Mouse (Mus musculus) limb, embryonic 14.5 days (tissue): ENCODE measurements around the gene Olfr1093. TPM values are rescaled to one million over a fixed set of nuclear protein-coding genes. Genes with fewer than 3 reads are reported as not detected.

Experiments used
- ATAC-seq: fragments of 200-750 bp; cut with Nextera tagmentation; 2 replicates; pipeline ENCODE4 v1.8.0; 2017; ENCODE audit warnings: low read depth, moderate number of reproducible peaks, moderate TSS enrichment; ENCODE audit not compliant: low FRiP score
- DNase-seq: peaks from one replicate; pipeline ENCODE4 v3.0.0-alpha.2; 2015; ENCODE audit warnings: low spot score
- H3K27ac ChIP-seq: fragments of 300-500 bp; sonication (generic); replicated peaks from 2 replicates; pipeline ENCODE4 v1.5.1; 2014; ENCODE audit warnings: low read depth, mild to moderate bottlenecking, low read length, moderate library complexity, mixed read lengths
- H3K27me3 ChIP-seq: fragments of 300-500 bp; sonication (generic); 2 replicates; pipeline ENCODE4 v1.6.1; 2014; ENCODE audit warnings: low read length, mixed read lengths; ENCODE audit not compliant: control insufficient read depth, insufficient read depth
- H3K36me3 ChIP-seq: fragments of 300-500 bp; sonication (generic); 2 replicates; pipeline ENCODE4 v1.6.1; 2014; ENCODE audit warnings: mild to moderate bottlenecking, low read length, moderate library complexity, mixed read lengths; ENCODE audit not compliant: control insufficient read depth, insufficient read depth
- H3K4me1 ChIP-seq: fragments of 300-500 bp; sonication (generic); 2 replicates; pipeline ENCODE4 v1.6.1; 2014; ENCODE audit warnings: antibody characterized with exemption, low read length, mixed read lengths; ENCODE audit not compliant: control insufficient read depth, insufficient read depth
- H3K4me2 ChIP-seq: fragments of 300-500 bp; sonication (generic); replicated peaks from 2 replicates; pipeline ENCODE4 v1.6.1; 2014; ENCODE audit warnings: low read depth, mild to moderate bottlenecking, low read length, moderate library complexity; ENCODE audit not compliant: severe bottlenecking
- H3K4me3 ChIP-seq: fragments of 300-500 bp; sonication (generic); replicated peaks from 2 replicates; pipeline ENCODE4 v1.5.1; 2014; ENCODE audit warnings: low read length
- H3K9ac ChIP-seq: fragments of 300-500 bp; sonication (generic); 2 replicates; pipeline ENCODE4 v1.6.1; 2014; ENCODE audit warnings: mild to moderate bottlenecking, low read depth, low read length, moderate library complexity; ENCODE audit not compliant: severe bottlenecking
- H3K9me3 ChIP-seq: fragments of 300-500 bp; sonication (generic); 2 replicates; pipeline ENCODE4 v1.6.1; 2016; ENCODE audit warnings: low read length; ENCODE audit not compliant: control insufficient read depth
- POLR2A ChIP-seq: fragments of 200-500 bp; IDR thresholded peaks from 2 replicates; pipeline ENCODE4 v1.8.0; 2012; ENCODE audit warnings: inconsistent platforms, mild to moderate bottlenecking, moderate library complexity, borderline replicate concordance; ENCODE audit not compliant: insufficient read depth, insufficient read length; ENCODE audit errors: extremely low read depth
- whole genome bisulfite sequencing: fragments of 180-500 bp; shearing (Covaris S2); extraction: QIAGEN DNeasy Blood & Tissue Kit; methylation state at CpG from one replicate; pipeline ENCODE4 v1.1.7; 2014; 5-methylcytosine and 5-hydroxymethylcytosine counted together
- polyA plus RNA-seq, 2 experiments: library from polyadenylated mRNA; depleted of rRNA in 1 of 2; stranded (reverse) in 1 of 2; unstranded in 1 of 2; fragments of >200 nt; fragmentation: Nextera tagmentation in 1 of 2; extraction: Ambion mirVana in 1 of 2; gene quantifications; 2 replicates each; pipeline versions ENCODE4 v1.2.1 to v1.2.3; 2012 to 2014

The Olfr1093 gene
- polyA plus RNA-seq (2012; rRNA removed) (not detected in 2 replicates), polyA plus RNA-seq (2014; fragmentation: Nextera tagmentation; extraction: Ambion mirVana) (not detected in 2 replicates)

GRCm38 (mm10) chr2:86782179-86782578 lies at the start of gene Olfr1093:
Olfr1093 (plus strand) TSS chr2:86782479.
- WGBS = 80% methylated on average over 2 of the region's 2 CpGs
- ATAC-seq (no peak), DNase-seq (no peak)
- Histone ChIP-seq H3K9ac (no peak within 1 kb of the TSS), H3K27ac (no peak within 1 kb of the TSS), H3K27me3 (no peaks in the 10 kb centered on the region), H3K4me3 (no peak within 1 kb of the TSS), H3K9me3 (no peaks in the 10 kb centered on the region), H3K36me3 (no peaks in the 10 kb centered on the region), H3K4me1 (no peaks in the 10 kb centered on the region), H3K4me2 (no peak within 1 kb of the TSS)
- TF ChIP-seq POLR2A = no peak

- H3K9ac ChIP-seq = no peak within 1 kb of the TSS
- no peak for ATAC-seq
Observed at GRCm38 (mm10) chr2:86733601-86734000, 48.7 kb upstream of the Olfr1093 start, which contains the start of gene Olfr1089. Olfr1089 (minus strand) TSS chr2:86733701.

DNA sequence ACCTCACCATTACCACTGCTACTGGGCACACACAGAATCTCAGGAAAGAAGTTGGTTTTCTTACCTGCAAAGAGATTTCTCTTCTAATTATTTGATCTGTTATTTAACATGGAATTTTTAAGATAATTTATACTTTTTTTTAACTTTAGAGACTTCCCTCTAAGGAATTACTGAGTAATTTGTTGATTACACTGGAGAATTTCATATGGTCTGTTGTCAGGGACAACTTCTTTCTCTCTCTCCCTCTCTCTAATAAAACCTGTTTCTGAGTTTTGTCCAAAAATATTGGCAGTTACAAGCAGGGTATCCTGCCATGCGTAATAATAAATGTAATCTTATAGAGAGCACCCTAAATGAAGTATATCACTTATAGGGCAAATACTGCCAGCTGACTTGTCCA lies 23.4 kb upstream of the Olfr1093 start, which contains the start of gene Olfr1090:
Gene Olfr1090 (minus strand): TSS at position 101 of the 400 bp plus-strand sequence.
- DNase-seq (no peak), ATAC-seq (no peak)
- no peaks in the 10 kb centered on the region for H3K36me3 ChIP-seq
- 82% methylated on average over 1 of the region's 1 CpGs for WGBS
- H3K27me3 ChIP-seq = no peaks in the 10 kb centered on the region
- TF ChIP-seq POLR2A = no peak
- H3K4me2 ChIP-seq = no peak within 1 kb of the TSS
- H3K4me3 ChIP-seq = no peak within 1 kb of the TSS
- H3K4me1 ChIP-seq = no peaks in the 10 kb centered on the region
- no peak within 1 kb of the TSS for H3K9ac ChIP-seq
- H3K9me3 ChIP-seq = no peaks in the 10 kb centered on the region
- H3K27ac ChIP-seq = no peak within 1 kb of the TSS

More at GRCm38 (mm10) chr2:86733601-86734000, 48.7 kb upstream of the Olfr1093 start, which contains the start of gene Olfr1089:
- no peak within 1 kb of the TSS for H3K27ac ChIP-seq
- no peaks in the 10 kb centered on the region for H3K4me1 ChIP-seq
- H3K36me3 ChIP-seq = no peaks in the 10 kb centered on the region
- DNase-seq = no peak
- H3K27me3 ChIP-seq = no peaks in the 10 kb centered on the region
- H3K9me3 ChIP-seq = no peaks in the 10 kb centered on the region
- no peak within 1 kb of the TSS for H3K4me2 ChIP-seq
- H3K4me3 ChIP-seq = no peak within 1 kb of the TSS
- no peak for TF ChIP-seq POLR2A

DNA sequence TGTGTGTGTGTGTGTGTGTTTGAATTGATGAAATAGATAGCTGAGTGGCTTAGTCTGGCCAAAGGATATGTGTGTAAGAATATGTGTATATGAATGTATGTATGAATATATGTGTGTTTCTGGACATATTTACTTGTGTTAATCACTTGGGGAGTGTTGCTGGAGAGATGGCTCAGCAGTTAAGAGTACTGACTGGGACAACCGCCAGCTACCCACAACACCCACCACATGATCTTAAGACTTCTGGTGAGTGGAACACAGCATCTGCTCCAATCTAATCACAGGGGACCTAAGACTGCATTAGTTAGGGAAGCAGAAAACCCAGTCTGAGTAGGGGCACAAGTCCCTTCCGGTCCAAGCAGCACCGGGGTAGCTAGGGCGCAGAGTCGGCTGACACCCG lies 21.2 kb upstream of the Olfr1093 start:
- Histone ChIP-seq H3K27ac (no peak overlapping the region), H3K9me3 (no peaks in the 10 kb centered on the region), H3K4me3 (no peak overlapping the region), H3K27me3 (no peaks in the 10 kb centered on the region), H3K4me1 (no peaks in the 10 kb centered on the region), H3K36me3 (no peaks in the 10 kb centered on the region), H3K4me2 (no peak overlapping the region), H3K9ac (no peak overlapping the region)
- 97% methylated on average over 6 of the region's 6 CpGs for WGBS
- ATAC-seq (no peak), DNase-seq (no peak)
- no peak for TF ChIP-seq POLR2A

- Histone ChIP-seq H3K9me3 (no peaks in the 10 kb centered on the region), H3K4me2 (no peak within 1 kb of the TSS), H3K4me3 (no peak within 1 kb of the TSS), H3K36me3 (no peaks in the 10 kb centered on the region), H3K27me3 (no peaks in the 10 kb centered on the region), H3K27ac (no peak within 1 kb of the TSS), H3K9ac (no peak within 1 kb of the TSS), H3K4me1 (no peaks in the 10 kb centered on the region)
- TF ChIP-seq POLR2A = no peak
- DNase-seq (no peak), ATAC-seq (no peak)
Observed at GRCm38 (mm10) chr2:86809918-86810317, 27.6 kb downstream of the Olfr1093 start, which contains the start of gene Olfr141. Olfr141 (minus strand) TSS chr2:86810018.

DNA sequence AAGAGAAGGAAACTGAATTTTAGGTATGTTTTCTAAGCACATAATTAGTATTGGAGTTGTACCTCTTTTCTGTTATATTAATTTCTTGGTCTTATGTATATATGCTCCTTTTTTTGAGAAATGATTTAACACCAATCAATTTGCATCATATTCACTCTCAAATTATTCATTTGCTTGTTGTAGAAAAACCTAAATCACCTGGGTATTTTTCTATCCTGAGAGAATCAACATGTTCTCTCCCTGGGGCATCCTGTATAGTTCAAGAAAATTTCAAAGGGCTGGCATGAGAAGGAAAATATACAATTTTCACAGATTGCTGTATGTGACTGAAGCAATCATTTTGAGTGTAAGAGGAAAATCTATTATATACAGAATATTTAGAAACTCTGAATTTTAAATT lies 42.1 kb downstream of the Olfr1093 start, which contains the start of gene Olfr1094:
Gene Olfr1094 (plus strand): TSS at position 301 of the 400 bp plus-strand sequence.
- Histone ChIP-seq H3K36me3 (no peaks in the 10 kb centered on the region), H3K9me3 (no peaks in the 10 kb centered on the region), H3K27ac (no peak within 1 kb of the TSS), H3K4me3 (no peak within 1 kb of the TSS), H3K4me2 (no peak within 1 kb of the TSS), H3K4me1 (no peaks in the 10 kb centered on the region), H3K27me3 (no peaks in the 10 kb centered on the region), H3K9ac (no peak within 1 kb of the TSS)
- no peak for DNase-seq
- TF ChIP-seq POLR2A = no peak
- ATAC-seq = no peak

Other genes starting within 250 kb of the Olfr1093 start
- not detected in 2 replicates for gene Olfr1079, start 240.0 kb upstream of the Olfr1093 start, polyA plus RNA-seq (2012; rRNA removed)
- not detected in 2 replicates for gene Olfr1079, start 240.0 kb upstream of the Olfr1093 start, polyA plus RNA-seq (2014; fragmentation: Nextera tagmentation; extraction: Ambion mirVana)
- not detected in 2 replicates for gene Olfr1080, start 224.2 kb upstream of the Olfr1093 start, polyA plus RNA-seq (2012; rRNA removed)
- not detected in 2 replicates for gene Olfr1080, start 224.2 kb upstream of the Olfr1093 start, polyA plus RNA-seq (2014; fragmentation: Nextera tagmentation; extraction: Ambion mirVana)
- not detected in 2 replicates for gene Olfr1082, start 183.5 kb upstream of the Olfr1093 start, polyA plus RNA-seq (2012; rRNA removed)
- gene Olfr1082, start 183.5 kb upstream of the Olfr1093 start, polyA plus RNA-seq (2014; fragmentation: Nextera tagmentation; extraction: Ambion mirVana) = not detected in 2 replicates
- gene Olfr1084, start 142.8 kb upstream of the Olfr1093 start, polyA plus RNA-seq (2012; rRNA removed) = not detected in 2 replicates
- gene Olfr1084, start 142.8 kb upstream of the Olfr1093 start, polyA plus RNA-seq (2014; fragmentation: Nextera tagmentation; extraction: Ambion mirVana) = not detected in 2 replicates
- gene Olfr1085, start 120.5 kb upstream of the Olfr1093 start, polyA plus RNA-seq (2012; rRNA removed) = not detected in 2 replicates
- not detected in 2 replicates for gene Olfr1085, start 120.5 kb upstream of the Olfr1093 start, polyA plus RNA-seq (2014; fragmentation: Nextera tagmentation; extraction: Ambion mirVana)
- not detected in 2 replicates for gene Olfr1086, start 102.4 kb upstream of the Olfr1093 start, polyA plus RNA-seq (2012; rRNA removed)
- not detected in 2 replicates for gene Olfr1086, start 102.4 kb upstream of the Olfr1093 start, polyA plus RNA-seq (2014; fragmentation: Nextera tagmentation; extraction: Ambion mirVana)
- gene Olfr1087, start 84.1 kb upstream of the Olfr1093 start, polyA plus RNA-seq (2012; rRNA removed) = not detected in 2 replicates
- not detected in 2 replicates for gene Olfr1087, start 84.1 kb upstream of the Olfr1093 start, polyA plus RNA-seq (2014; fragmentation: Nextera tagmentation; extraction: Ambion mirVana)
- not detected in 2 replicates for gene Olfr1089, start 48.8 kb upstream of the Olfr1093 start, polyA plus RNA-seq (2012; rRNA removed)
- not detected in 2 replicates for gene Olfr1089, start 48.8 kb upstream of the Olfr1093 start, polyA plus RNA-seq (2014; fragmentation: Nextera tagmentation; extraction: Ambion mirVana)
- not detected in 2 replicates for gene Olfr1090, start 23.5 kb upstream of the Olfr1093 start, polyA plus RNA-seq (2012; rRNA removed)
- gene Olfr1090, start 23.5 kb upstream of the Olfr1093 start, polyA plus RNA-seq (2014; fragmentation: Nextera tagmentation; extraction: Ambion mirVana) = not detected in 2 replicates
- gene Olfr141, start 27.5 kb downstream of the Olfr1093 start, polyA plus RNA-seq (2012; rRNA removed) = not detected in 2 replicates
- not detected in 2 replicates for gene Olfr141, start 27.5 kb downstream of the Olfr1093 start, polyA plus RNA-seq (2014; fragmentation: Nextera tagmentation; extraction: Ambion mirVana)
- not detected in 2 replicates for gene Olfr1094, start 42.2 kb downstream of the Olfr1093 start, polyA plus RNA-seq (2012; rRNA removed)
- gene Olfr1094, start 42.2 kb downstream of the Olfr1093 start, polyA plus RNA-seq (2014; fragmentation: Nextera tagmentation; extraction: Ambion mirVana) = not detected in 2 replicates
- not detected in 2 replicates for gene Olfr1095, start 69.2 kb downstream of the Olfr1093 start, polyA plus RNA-seq (2012; rRNA removed)
- gene Olfr1095, start 69.2 kb downstream of the Olfr1093 start, polyA plus RNA-seq (2014; fragmentation: Nextera tagmentation; extraction: Ambion mirVana) = not detected in 2 replicates
- gene Gm13723, start 92.3 kb downstream of the Olfr1093 start, polyA plus RNA-seq (2012; rRNA removed) = not detected in 2 replicates
- not detected in 2 replicates for gene Gm13723, start 92.3 kb downstream of the Olfr1093 start, polyA plus RNA-seq (2014; fragmentation: Nextera tagmentation; extraction: Ambion mirVana)
- gene Olfr1097, start 109.7 kb downstream of the Olfr1093 start, polyA plus RNA-seq (2012; rRNA removed) = not detected in 2 replicates
- not detected in 2 replicates for gene Olfr1097, start 109.7 kb downstream of the Olfr1093 start, polyA plus RNA-seq (2014; fragmentation: Nextera tagmentation; extraction: Ambion mirVana)
- not detected in 2 replicates for gene Olfr1098, start 142.1 kb downstream of the Olfr1093 start, polyA plus RNA-seq (2012; rRNA removed)
- not detected in 2 replicates for gene Olfr1098, start 142.1 kb downstream of the Olfr1093 start, polyA plus RNA-seq (2014; fragmentation: Nextera tagmentation; extraction: Ambion mirVana)
- gene Olfr1099, start 178.2 kb downstream of the Olfr1093 start, polyA plus RNA-seq (2012; rRNA removed) = not detected in 2 replicates
- not detected in 2 replicates for gene Olfr1099, start 178.2 kb downstream of the Olfr1093 start, polyA plus RNA-seq (2014; fragmentation: Nextera tagmentation; extraction: Ambion mirVana)
- not detected in 2 replicates for gene Olfr1100, start 197.5 kb downstream of the Olfr1093 start, polyA plus RNA-seq (2012; rRNA removed)
- not detected in 2 replicates for gene Olfr1100, start 197.5 kb downstream of the Olfr1093 start, polyA plus RNA-seq (2014; fragmentation: Nextera tagmentation; extraction: Ambion mirVana)
- gene Olfr1101, start 208.7 kb downstream of the Olfr1093 start, polyA plus RNA-seq (2012; rRNA removed) = not detected in 2 replicates
- gene Olfr1101, start 208.7 kb downstream of the Olfr1093 start, polyA plus RNA-seq (2014; fragmentation: Nextera tagmentation; extraction: Ambion mirVana) = not detected in 2 replicates
- gene Olfr1102, start 215.9 kb downstream of the Olfr1093 start, polyA plus RNA-seq (2012; rRNA removed) = not detected in 2 replicates
- not detected in 2 replicates for gene Olfr1102, start 215.9 kb downstream of the Olfr1093 start, polyA plus RNA-seq (2014; fragmentation: Nextera tagmentation; extraction: Ambion mirVana)
- not detected in 2 replicates for gene Olfr1104, start 244.6 kb downstream of the Olfr1093 start, polyA plus RNA-seq (2012; rRNA removed)
- gene Olfr1104, start 244.6 kb downstream of the Olfr1093 start, polyA plus RNA-seq (2014; fragmentation: Nextera tagmentation; extraction: Ambion mirVana) = not detected in 2 replicates